Mouse (Mus musculus): ENCODE measurements at regions not wholly inside any gene's neighbourhood (a gene's known extent, or its start where the extent isn't known, plus 50 kb on each side); places are given as distances from the start of the nearest gene placed in this dataset.

GRCm38 (mm10) chr8:92732229-92732628, 58.1 kb downstream of the Irx6 start:
- no peak for DNase-seq

GRCm38 (mm10) chr8:92735646-92736045, 61.6 kb downstream of the Irx6 start:
- no peak for DNase-seq

- no peak for DNase-seq
Measured at GRCm38 (mm10) chr8:92738080-92738479, 64.0 kb downstream of the Irx6 start.

- no peak for DNase-seq
Measured at GRCm38 (mm10) chr8:92740286-92740808, 66.3 kb downstream of the Irx6 start.

- DNase-seq, result no peak
Measured at GRCm38 (mm10) chr8:92741836-92742235, 67.7 kb downstream of the Irx6 start.

GRCm38 (mm10) chr8:92743108-92743507, 69.0 kb downstream of the Irx6 start:
- DNase-seq, result no peak

GRCm38 (mm10) chr8:92747086-92747485, 73.0 kb downstream of the Irx6 start:
- DNase-seq, result no peak

GRCm38 (mm10) chr8:92747951-92748350, 73.9 kb downstream of the Irx6 start:
- DNase-seq, result no peak

- no peak for DNase-seq
Measured at GRCm38 (mm10) chr8:92759848-92760247, 67.2 kb upstream of the Mmp2 start.

- no peak for DNase-seq
Measured at GRCm38 (mm10) chr8:92760933-92761332, 66.2 kb upstream of the Mmp2 start.

- peak; percentile 3 for DNase-seq
Measured at GRCm38 (mm10) chr8:92761959-92762600, 65.0 kb upstream of the Mmp2 start.

GRCm38 (mm10) chr8:92771856-92772650, 55.0 kb upstream of the Mmp2 start:
- no peak for DNase-seq

- no peak for DNase-seq
Measured at GRCm38 (mm10) chr8:92772826-92773225, 54.3 kb upstream of the Mmp2 start.

GRCm38 (mm10) chr8:92775186-92775585, 51.9 kb upstream of the Mmp2 start:
- DNase-seq, result no peak

- DNase-seq, result no peak
Measured at GRCm38 (mm10) chr8:92777106-92777505, 50.0 kb upstream of the Mmp2 start.

All from kidney, adult 18-20 months (tissue).